Mouse (Mus musculus) spleen, adult 2 months (tissue): ENCODE measurements at regions not wholly inside any gene's neighbourhood (a gene's known extent, or its start where the extent isn't known, plus 50 kb on each side); places are given as distances from the start of the nearest gene placed in this dataset.

Experiments used
- CTCF ChIP-seq: fragments of 200-500 bp; IDR thresholded peaks from 2 replicates; pipeline ENCODE4 v1.5.1; 2011; ENCODE audit warnings: mild to moderate bottlenecking, inconsistent platforms; ENCODE audit not compliant: insufficient read depth, insufficient read length, insufficient replicate concordance; ENCODE audit errors: extremely low read depth
- POLR2A ChIP-seq: fragments of 200-500 bp; IDR thresholded peaks from 2 replicates; pipeline ENCODE4 v1.6.1; 2011; ENCODE audit warnings: low read depth, low read length, inconsistent platforms

DNA sequence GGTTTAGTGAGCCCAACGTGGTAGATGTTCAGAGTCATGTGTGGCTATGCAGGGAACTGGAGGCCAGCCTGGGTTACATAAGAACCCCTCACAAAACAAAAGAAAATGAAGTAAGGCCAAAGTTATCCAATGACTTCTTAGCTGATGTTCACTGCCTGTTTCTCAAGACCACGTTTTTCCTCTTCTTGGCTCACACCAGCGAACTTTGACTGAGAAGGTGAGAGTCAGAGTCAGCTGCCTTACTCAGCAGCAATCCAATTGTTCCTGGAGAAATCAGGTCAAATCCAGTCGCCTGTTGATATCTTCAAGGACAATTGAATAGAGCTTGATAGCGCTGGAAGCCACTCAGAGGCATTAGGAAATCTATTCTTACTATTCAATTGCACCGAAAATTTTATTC lies 142.0 kb upstream of the Mast4 start:
- TF ChIP-seq CTCF (no peak), POLR2A (no peak)
